Mouse (Mus musculus) MEL (cell line): ENCODE results near the gene Sez6. TPM values are rescaled to one million over a fixed set of nuclear protein-coding genes. Genes with fewer than 3 reads are reported as not detected.

Experiments used
- DNase-seq: peaks from one replicate; pipeline ENCODE4 v3.0.0; 2011; ENCODE audit warnings: low read depth, low spot score
- H3K27ac ChIP-seq: 2 replicates; pipeline ENCODE4 v1.5.1; 2012; ENCODE audit warnings: low read depth, mild to moderate bottlenecking, control low read depth, low read length, moderate library complexity; ENCODE audit not compliant: control insufficient read depth
- H3K27me3 ChIP-seq, 2 experiments: fragments of 150-350 bp in 1 of 2; sonication (generic) in 1 of 2; 2 replicates each; pipeline ENCODE4 v1.6.1; 2012; ENCODE audit warnings: low read length in 2 of 2, mild to moderate bottlenecking in 2 of 2, improper control_type of control experiment in 1 of 2, moderate library complexity in 1 of 2; ENCODE audit not compliant: insufficient read depth in 2 of 2, control insufficient read depth in 1 of 2
- H3K36me3 ChIP-seq, 2 experiments: 2 replicates each; pipeline ENCODE4 v1.6.1; 2012 to 2014; ENCODE audit warnings: low read length in 2 of 2, improper control_type of control experiment in 1 of 2, inconsistent platforms in 1 of 2, mild to moderate bottlenecking in 1 of 2; ENCODE audit not compliant: insufficient read depth in 2 of 2, control insufficient read depth in 1 of 2
- H3K4me1 ChIP-seq, 2 experiments: fragments of 150-350 bp in 1 of 2; sonication (generic) in 1 of 2; 2 replicates each; pipeline ENCODE4 v1.6.1; 2012; ENCODE audit warnings: low read length in 2 of 2, improper control_type of control experiment in 1 of 2, mild to moderate bottlenecking in 1 of 2; ENCODE audit not compliant: insufficient read depth in 2 of 2, control insufficient read depth in 1 of 2
- H3K4me3 ChIP-seq, 2 experiments: fragments of 150-350 bp in 1 of 2; sonication (generic) in 1 of 2; 2 replicates each; pipeline ENCODE4 v1.5.1; 2012; ENCODE audit warnings: low read depth in 2 of 2, low read length in 2 of 2, mild to moderate bottlenecking in 2 of 2, moderate library complexity in 2 of 2, control low read depth in 1 of 2, improper control_type of control experiment in 1 of 2; ENCODE audit not compliant: control insufficient read depth in 1 of 2, insufficient read depth in 1 of 2
- H3K79me2 ChIP-seq: 2 replicates; pipeline ENCODE4 v1.6.1; 2012; ENCODE audit warnings: mild to moderate bottlenecking, low read length, moderate library complexity; ENCODE audit not compliant: control insufficient read depth, poor library complexity, insufficient read depth
- H3K9ac ChIP-seq: 2 replicates; pipeline ENCODE4 v1.6.1; 2012; ENCODE audit warnings: low read depth, mild to moderate bottlenecking, control low read depth, low read length, moderate library complexity; ENCODE audit not compliant: control insufficient read depth, poor library complexity, severe bottlenecking
- H3K9me3 ChIP-seq: fragments of 150-350 bp; sonication (generic); replicated peaks from 2 replicates; pipeline ENCODE4 v1.6.1; 2012; ENCODE audit warnings: mild to moderate bottlenecking, low read length, improper control_type of control experiment, moderate library complexity; ENCODE audit not compliant: insufficient read depth
- BHLHE40 ChIP-seq: IDR thresholded peaks from 2 replicates; pipeline ENCODE4 v1.6.1; 2012; ENCODE audit warnings: low read depth, mild to moderate bottlenecking, inconsistent platforms, low read length, improper control_type of control experiment, borderline replicate concordance
- ETS1 ChIP-seq: IDR thresholded peaks from 2 replicates; pipeline ENCODE4 v1.6.1; 2012; ENCODE audit warnings: low read depth, mild to moderate bottlenecking, inconsistent platforms, low read length, improper control_type of control experiment, moderate library complexity
- GATA1 ChIP-seq: IDR thresholded peaks from 2 replicates; pipeline ENCODE4 v1.6.1; 2011; ENCODE audit warnings: low read depth, low read length, improper control_type of control experiment
- HCFC1 ChIP-seq: IDR thresholded peaks from 2 replicates; pipeline ENCODE4 v1.6.1; 2012; ENCODE audit warnings: low read depth, mild to moderate bottlenecking, inconsistent platforms, low read length, improper control_type of control experiment, moderate library complexity
- MEF2A ChIP-seq: IDR thresholded peaks from 2 replicates; pipeline ENCODE4 v1.6.1; 2014; ENCODE audit warnings: low read depth, mild to moderate bottlenecking, inconsistent platforms, low read length, improper control_type of control experiment; ENCODE audit not compliant: poor library complexity, insufficient replicate concordance, severe bottlenecking; ENCODE audit errors: extremely low read depth
- MYB ChIP-seq: IDR thresholded peaks from 2 replicates; pipeline ENCODE4 v1.6.1; 2011; ENCODE audit warnings: mild to moderate bottlenecking, low read depth, low read length, improper control_type of control experiment
- MYC ChIP-seq: IDR thresholded peaks from 2 replicates; pipeline ENCODE4 v1.6.1; 2011; ENCODE audit warnings: low read depth, mild to moderate bottlenecking, low read length, improper control_type of control experiment, moderate library complexity
- NELFE ChIP-seq: IDR thresholded peaks from 2 replicates; pipeline ENCODE4 v1.6.1; 2011; ENCODE audit warnings: low read depth, low read length, improper control_type of control experiment
- NRF1 ChIP-seq: IDR thresholded peaks from 2 replicates; pipeline ENCODE4 v1.6.1; 2014; ENCODE audit warnings: low read depth, mild to moderate bottlenecking, inconsistent platforms, low read length, improper control_type of control experiment, moderate library complexity; ENCODE audit not compliant: poor library complexity, insufficient read depth, severe bottlenecking
- USF2 ChIP-seq, 2 experiments: IDR thresholded peaks; 2 replicates each; pipeline ENCODE4 v1.6.1; 2011 to 2012; ENCODE audit warnings: improper control_type of control experiment in 2 of 2, low read length in 2 of 2, borderline replicate concordance in 1 of 2, inconsistent platforms in 1 of 2, low read depth in 1 of 2, mild to moderate bottlenecking in 1 of 2; ENCODE audit not compliant: insufficient read depth in 1 of 2
- ZC3H11A ChIP-seq: IDR thresholded peaks from 2 replicates; pipeline ENCODE4 v1.6.1; 2012; ENCODE audit warnings: low read depth, mild to moderate bottlenecking, inconsistent platforms, low read length, improper control_type of control experiment
- ZNF384 ChIP-seq: IDR thresholded peaks from 2 replicates; pipeline ENCODE4 v1.6.1; 2012; ENCODE audit warnings: low read depth, mild to moderate bottlenecking, inconsistent platforms, low read length, improper control_type of control experiment
- polyA plus RNA-seq, 2 experiments: library from polyadenylated mRNA; stranded (reverse) in 1 of 2; unstranded in 1 of 2; fragments of >175 nt in 1 of 2; fragments of >200 nt in 1 of 2; gene quantifications; 2 replicates each; pipeline versions ENCODE4 v1.2.1 to v1.2.4; 2012; ENCODE audit warnings: low replicate concordance in 2 of 2, low read depth in 1 of 2; ENCODE audit not compliant: insufficient read length in 2 of 2, insufficient read depth in 1 of 2, missing spikeins in 1 of 2
- total RNA-seq: library from RNA; depleted of rRNA; stranded (reverse); fragments of 300-350 nt; gene quantifications from 2 replicates; pipeline ENCODE4 v1.2.3, GENCODE M21; 2012

The Sez6 gene
- total and polyA plus RNA-seq, 3 experiments = 0.04 TPM; not detected in 2

DNA sequence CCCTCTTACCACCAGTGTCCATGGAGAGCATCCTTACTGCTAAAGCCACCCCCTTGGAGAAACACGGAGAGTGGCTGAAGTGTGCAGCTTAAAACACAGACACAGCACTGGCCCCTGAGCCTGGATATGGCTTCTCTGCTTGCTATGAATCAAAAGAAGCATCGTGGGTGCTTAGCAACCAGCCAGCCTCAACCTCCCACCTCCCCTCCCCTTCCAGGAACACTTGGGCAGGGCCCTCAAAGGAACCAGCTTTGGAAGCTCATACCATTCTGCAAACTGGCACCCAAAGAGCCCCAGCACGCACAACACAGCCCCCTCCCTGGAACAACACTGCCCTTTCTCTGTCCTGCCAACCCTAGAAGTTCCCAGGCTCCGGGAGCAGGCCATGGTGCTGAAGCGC, 21.2 kb upstream of the Sez6 start:
- Histone ChIP-seq H3K4me3 (no peak overlapping the region), H3K9me3 (no peaks in the 10 kb centered on the region), H3K27ac (no peak overlapping the region), H3K36me3 (peaks cover 0 to 3% of the 10 kb centered on the region in 2 experiments; a peak in 1 of 4 replicates), H3K4me1 (peaks cover 0 to 4% of the 10 kb centered on the region in 2 experiments; a peak in 1 of 4 replicates), H3K9ac (no peak overlapping the region), H3K79me2 (no peaks in the 10 kb centered on the region), H3K27me3 (peaks cover 30 to 37% of the 10 kb centered on the region in 2 experiments)
- no peak for DNase-seq
- TF ChIP-seq HCFC1 (no peak), GATA1 (no peak), MYC (no peak), MEF2A (no peak), ZC3H11A (no peak), ZNF384 (no peak), NELFE (no peak)
- TF ChIP-seq, all 39 proteins: peak for 0

GRCm38 (mm10) chr11:77909776-77910175, 20.8 kb upstream of the Sez6 start:
- TF ChIP-seq NRF1 (no peak), USF2 (IDR thresholded peaks at IDR 0.05; ENCODE audit: borderline replicate concordance in 1 of 2, insufficient read depth in 1 of 2, low read depth in 1 of 2, low read length in 2 of 2) (no peak), BHLHE40 (no peak), ZNF384 (no peak)

DNA sequence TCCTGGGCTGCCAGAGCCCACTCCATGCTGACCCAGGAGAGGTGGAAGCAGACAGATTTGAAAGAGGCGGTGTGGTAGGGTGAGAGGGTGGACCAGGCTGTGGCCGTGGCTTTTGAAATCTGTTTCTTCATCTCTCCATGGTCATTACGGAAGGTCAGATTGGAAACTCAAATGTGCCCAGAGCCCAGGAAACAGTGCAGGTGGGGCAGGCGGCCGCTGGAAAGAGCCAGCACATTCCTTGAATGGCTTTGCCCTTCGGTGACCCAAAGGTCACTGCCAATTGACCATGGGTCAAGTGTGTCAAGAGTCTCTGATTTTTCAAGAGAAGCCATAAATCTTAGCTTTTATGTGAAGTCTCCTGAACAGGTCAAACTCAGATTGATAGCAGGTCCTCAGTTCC, 17.1 kb upstream of the Sez6 start:
- no peak overlapping the region for H3K27ac ChIP-seq
- no peaks in the 10 kb centered on the region for H3K36me3 ChIP-seq
- no peaks in the 10 kb centered on the region for H3K4me1 ChIP-seq
- peaks cover 13 to 20% of the 10 kb centered on the region in 2 experiments for H3K27me3 ChIP-seq
- no peak overlapping the region for H3K9ac ChIP-seq
- DNase-seq = no peak
- H3K79me2 ChIP-seq = no peaks in the 10 kb centered on the region
- TF ChIP-seq MYB = no peak
- no peak for TF ChIP-seq ETS1
- no peak for TF ChIP-seq NRF1
- H3K9me3 ChIP-seq = no peaks in the 10 kb centered on the region
- no peak overlapping the region for H3K4me3 ChIP-seq

More at GRCm38 (mm10) chr11:77909776-77910175, 20.8 kb upstream of the Sez6 start:
- Histone ChIP-seq H3K9me3 (no peaks in the 10 kb centered on the region), H3K79me2 (no peaks in the 10 kb centered on the region), H3K4me1 (peaks cover 0 to 4% of the 10 kb centered on the region in 2 experiments; a peak in 1 of 4 replicates), H3K4me3 (no peak overlapping the region), H3K27me3 (peaks cover 28 to 34% of the 10 kb centered on the region in 2 experiments), H3K9ac (no peak overlapping the region), H3K36me3 (peaks cover 0 to 3% of the 10 kb centered on the region in 2 experiments; a peak in 1 of 4 replicates), H3K27ac (no peak overlapping the region)
- no peak for DNase-seq
